11 mouse cellular contexts compared by ENCODE assay signal in genomic region chr15:102280623-102281022, GRCm38 (mm10). TPM values are rescaled to one million over a fixed set of nuclear protein-coding genes. Genes with fewer than 3 reads are reported as not detected.
DNase-seq lines count a peak whose midpoint lies in the region; ATAC-seq and TF ChIP-seq lines count a peak whose summit lies in the region.
"Had no signal": no experiment of that assay in that cellular context is flagged by ENCODE, and none has a peak within 500 bp of the region (broad histone marks: within the 10 kb centered on the region; RNA-seq: fewer than 3 reads in every experiment).

No protein-coding gene starts in this region.

- peaks cover 8% of the 10 kb centered on the region; the same call in 1 of the 2 replicates for H3K4me1 ChIP-seq in cerebellum, adult 2 months (ENCODE audit: control insufficient read depth, insufficient read depth, low read length)
- H3K4me1 ChIP-seq in intestine, postnatal 0 days (replicated peaks; ENCODE audit: control insufficient read depth, insufficient read depth, low read length): peaks cover 3% of the 10 kb centered on the region; the same call in 1 of the 2 replicates
- peaks cover 9% of the 10 kb centered on the region for H3K4me1 ChIP-seq in neural tube, embryonic 14.5 days (ENCODE audit: control insufficient read depth, insufficient read depth, low read length)

- no peak for ATAC-seq in cerebellum, adult (ENCODE audit: insufficient number of reproducible peaks, low FRiP score, low TSS enrichment)
- no peak for ATAC-seq in intestine, postnatal 0 days
- ATAC-seq in neural tube, embryonic 14.5 days (ENCODE audit: low read depth): no peak
- ATAC-seq in erythroid progenitor cell, adult 5-6 weeks (replicated peaks; ENCODE audit: low FRiP score, poor library complexity, severe bottlenecking): no peak

- no peak for TF ChIP-seq POLR2A in cerebellum, adult 2 months (IDR thresholded peaks at IDR 0.05; ENCODE audit: borderline replicate concordance, insufficient read depth, low read length)

- H3K9me3 ChIP-seq in intestine, postnatal 0 days (ENCODE audit: control insufficient read depth): no peaks in the 10 kb centered on the region
- H3K9me3 ChIP-seq in neural tube, embryonic 14.5 days (ENCODE audit: control insufficient read depth, low read length): no peaks in the 10 kb centered on the region

- no peak for DNase-seq in cerebellum, adult 2 months
- no peak for DNase-seq in layer of hippocampus, adult 2 months (ENCODE audit: low spot score in 2 of 2)
- DNase-seq in layer of hippocampus, adult 11-12 months (ENCODE audit: low spot score): no peak
- no peak for DNase-seq in retina, embryonic 14.5 days (ENCODE audit: low spot score)
- DNase-seq: adrenal gland, postnatal 36 days had no signal

- peak overlapping the region; percentile 71 for H3K4me3 ChIP-seq in cerebellum, adult 2 months (replicated peaks; ENCODE audit: insufficient read depth, low read depth, low read length)
- peak overlapping the region; percentile 95; the same call in 1 of the 2 replicates for H3K4me3 ChIP-seq in layer of hippocampus, adult 2 months
- no peak overlapping the region for H3K4me3 ChIP-seq in intestine, postnatal 0 days (ENCODE audit: low read depth, low read length)
- peak overlapping the region; percentile 73; the same call in 1 of the 2 replicates for H3K4me3 ChIP-seq in neural tube, embryonic 14.5 days (ENCODE audit: low read depth, low read length)

- 90% methylated on average over 19 of the region's 19 CpGs for WGBS in cerebellum, adult 2 months
- WGBS in intestine, postnatal 0 days: 87% methylated on average over 19 of the region's 19 CpGs
- WGBS in neural tube, embryonic 14.5 days: 96% methylated on average over 19 of the region's 19 CpGs

- H3K4me2 ChIP-seq in intestine, postnatal 0 days (replicated peaks; ENCODE audit: low read depth): peak overlapping the region; percentile 92
- peak overlapping the region; percentile 88; the same call in 1 of the 2 replicates for H3K4me2 ChIP-seq in neural tube, embryonic 14.5 days (ENCODE audit: low read depth, low read length)

- H3K9ac ChIP-seq in intestine, postnatal 0 days (ENCODE audit: low read depth, low read length): no peak overlapping the region
- H3K9ac ChIP-seq in neural tube, embryonic 14.5 days (replicated peaks; ENCODE audit: low read depth, low read length): no peak overlapping the region

- H3K36me3 ChIP-seq in intestine, postnatal 0 days (ENCODE audit: control insufficient read depth, insufficient read depth): peaks cover 15% of the 10 kb centered on the region
- peaks cover 10% of the 10 kb centered on the region; the same call in 1 of the 2 replicates for H3K36me3 ChIP-seq in neural tube, embryonic 14.5 days (ENCODE audit: control insufficient read depth, insufficient read depth, low read length)

- no peaks in the 10 kb centered on the region for H3K27me3 ChIP-seq in cerebellum, adult 2 months (ENCODE audit: control insufficient read depth, insufficient read depth, low read length)
- no peaks in the 10 kb centered on the region for H3K27me3 ChIP-seq in intestine, postnatal 0 days (replicated peaks; ENCODE audit: control insufficient read depth, insufficient read depth, low read length)
- no peaks in the 10 kb centered on the region for H3K27me3 ChIP-seq in neural tube, embryonic 14.5 days (ENCODE audit: control insufficient read depth, insufficient read depth, low read length)

- TF ChIP-seq CTCF in cerebellum, adult 2 months (IDR thresholded peaks at IDR 0.05; ENCODE audit: borderline replicate concordance, insufficient read depth, low read depth, low read length): no peak
- TF ChIP-seq CTCF in layer of hippocampus, adult 2 months (conservative IDR thresholded peaks at IDR 0.05): no peak
- no peak for TF ChIP-seq CTCF in intestine, postnatal 0 days (IDR thresholded peaks at IDR 0.05; ENCODE audit: low read depth)

- no peak overlapping the region for H3K27ac ChIP-seq in cerebellum, adult 2 months (ENCODE audit: insufficient read depth, low read length)
- peak overlapping the region; percentile 98; the same call in 1 of the 2 replicates for H3K27ac ChIP-seq in layer of hippocampus, adult 2 months
- no peak overlapping the region for H3K27ac ChIP-seq in intestine, postnatal 0 days (ENCODE audit: low read depth, low read length)
- H3K27ac ChIP-seq in neural tube, embryonic 14.5 days (ENCODE audit: low read depth, low read length): no peak overlapping the region

RNA-seq across cellular contexts. Expression of gene Mfsd5, which starts 1.4 kb away (rescaled TPM):
- polyA plus RNA-seq in cerebellum, adult 2 months (2012; rRNA removed): 60.9 and 62.3 TPM in 2 replicates
- total RNA-seq in layer of hippocampus, adult 2 months (2021): 10 to 100 TPM; 34.2 to 40.9 TPM
- 80.4 and 81.1 TPM in 2 replicates for polyA plus RNA-seq in intestine, postnatal 0 days (2015; fragmentation: Nextera tagmentation; extraction: Ambion mirVana)
- 54.0 and 55.1 TPM in 2 replicates for polyA plus RNA-seq in neural tube, embryonic 14.5 days (2014; fragmentation: Nextera tagmentation; extraction: Ambion mirVana)
- 8.8 and 19.1 TPM in 2 replicates for total RNA-seq in erythroid progenitor cell, adult 5-6 weeks (2015; ENCODE audit: low replicate concordance)
- total RNA-seq in erythroid progenitor cell, adult 5-6 weeks (2017; ENCODE audit: low replicate concordance): 3.1 and 5.1 TPM in 2 replicates

RNA-seq across cellular contexts. Expression of gene Gm9918, which starts 10.3 kb away (rescaled TPM):
- polyA plus RNA-seq in cerebellum, adult 2 months (2012; rRNA removed): 0.13 and 0.15 TPM in 2 replicates
- total RNA-seq in layer of hippocampus, adult 2 months (2021): not detected
- polyA plus RNA-seq in intestine, postnatal 0 days (2015; fragmentation: Nextera tagmentation; extraction: Ambion mirVana): 0.07 TPM in 1 of 2 replicates, not detected in the other
- not detected in 2 replicates for polyA plus RNA-seq in neural tube, embryonic 14.5 days (2014; fragmentation: Nextera tagmentation; extraction: Ambion mirVana)
- not detected in 2 replicates for total RNA-seq in erythroid progenitor cell, adult 5-6 weeks (2015; ENCODE audit: low replicate concordance)
- not detected in 2 replicates for total RNA-seq in erythroid progenitor cell, adult 5-6 weeks (2017; ENCODE audit: low replicate concordance)
- total RNA-seq: adrenal gland, postnatal 36 days; liver, adult 2 months had no signal
- polyA plus RNA-seq: spleen, adult 2 months had no signal

RNA-seq across cellular contexts. Expression of gene Espl1, which starts 15.4 kb away (rescaled TPM):
- 0.62 and 0.86 TPM in 2 replicates for polyA plus RNA-seq in cerebellum, adult 2 months (2012; rRNA removed)
- 1 to 10 TPM; 1.7 to 2.1 TPM for total RNA-seq in layer of hippocampus, adult 2 months (2021)
- polyA plus RNA-seq in intestine, postnatal 0 days (2015; fragmentation: Nextera tagmentation; extraction: Ambion mirVana): 4.7 and 5.4 TPM in 2 replicates
- polyA plus RNA-seq in neural tube, embryonic 14.5 days (2014; fragmentation: Nextera tagmentation; extraction: Ambion mirVana): 3.4 and 4.4 TPM in 2 replicates
- 145 and 158 TPM in 2 replicates for total RNA-seq in erythroid progenitor cell, adult 5-6 weeks (2015; ENCODE audit: low replicate concordance)
- 127 and 176 TPM in 2 replicates for total RNA-seq in erythroid progenitor cell, adult 5-6 weeks (2017; ENCODE audit: low replicate concordance)

RNA-seq across cellular contexts. Expression of gene Rarg, which starts 23.3 kb away (rescaled TPM):
- 12.8 and 12.9 TPM in 2 replicates for polyA plus RNA-seq in cerebellum, adult 2 months (2012; rRNA removed)
- 10 to 100 TPM; 12.2 to 14.1 TPM for total RNA-seq in layer of hippocampus, adult 2 months (2021)
- polyA plus RNA-seq in intestine, postnatal 0 days (2015; fragmentation: Nextera tagmentation; extraction: Ambion mirVana): 5.9 and 7.3 TPM in 2 replicates
- polyA plus RNA-seq in neural tube, embryonic 14.5 days (2014; fragmentation: Nextera tagmentation; extraction: Ambion mirVana): 4.3 and 6.9 TPM in 2 replicates
- total RNA-seq in erythroid progenitor cell, adult 5-6 weeks (2015; ENCODE audit: low replicate concordance): 4.6 and 9.4 TPM in 2 replicates
- total RNA-seq in erythroid progenitor cell, adult 5-6 weeks (2017; ENCODE audit: low replicate concordance): 2.6 and 3.6 TPM in 2 replicates

RNA-seq across cellular contexts. Expression of gene Pfdn5, which starts 45.3 kb away (rescaled TPM):
- polyA plus RNA-seq in cerebellum, adult 2 months (2012; rRNA removed): 318 and 360 TPM in 2 replicates
- total RNA-seq in layer of hippocampus, adult 2 months (2021): 100 to 1,000 TPM; 433 to 437 TPM
- 339 and 341 TPM in 2 replicates for polyA plus RNA-seq in intestine, postnatal 0 days (2015; fragmentation: Nextera tagmentation; extraction: Ambion mirVana)
- polyA plus RNA-seq in neural tube, embryonic 14.5 days (2014; fragmentation: Nextera tagmentation; extraction: Ambion mirVana): 546 and 560 TPM in 2 replicates
- 121 and 130 TPM in 2 replicates for total RNA-seq in erythroid progenitor cell, adult 5-6 weeks (2015; ENCODE audit: low replicate concordance)
- total RNA-seq in erythroid progenitor cell, adult 5-6 weeks (2017; ENCODE audit: low replicate concordance): 68.3 and 116 TPM in 2 replicates
